Mouse (Mus musculus) left cerebral cortex, adult 18-20 months (tissue): ENCODE results near the gene Sumo2. TPM values are rescaled to one million over a fixed set of nuclear protein-coding genes. Genes with fewer than 3 reads are reported as not detected.
"Not testable (repeated sequence)": the region's sequence is repeated elsewhere in the genome, so short reads cannot be mapped to it uniquely, and the experiment has no call there.

Experiments used
- DNase-seq, 2 experiments: peaks; one replicate each; pipeline ENCODE4 v3.0.0; 2021 to 2022; ENCODE audit warnings: low spot score in 2 of 2, mixed read lengths in 1 of 2
- long read RNA-seq, 2 experiments: library from polyadenylated mRNA; stranded (forward); transcript quantifications; one replicate each; pipeline ENCODE4 v2.0.0; 2021
- total RNA-seq, 2 experiments: library from RNA; stranded (reverse); gene quantifications; 2 replicates each; pipeline ENCODE4 v1.2.3; 2021

The Sumo2 gene
- total RNA-seq: 100 to 1,000 TPM; 272 to 305 TPM
- long read RNA-seq, experiment 1, transcript Sumo2-207 (4 exons, 1,051 nt): major isoform, 229 of 266 reads
- long read RNA-seq, experiment 1, transcript Sumo2-205 (4 exons, 911 nt): minor isoform, 23 of 266 reads
- long read RNA-seq, experiment 1, partial matches to known transcripts: 7 of 266 reads
- long read RNA-seq, experiment 1, other reads (novel, unspliced or antisense): 5 of 266 reads
- long read RNA-seq, experiment 2, transcript Sumo2-207 (4 exons, 1,051 nt): major isoform, 191 of 229 reads
- long read RNA-seq, experiment 2, transcript Sumo2-205 (4 exons, 911 nt): minor isoform, 23 of 229 reads
- long read RNA-seq, experiment 2, partial matches to known transcripts: 8 of 229 reads
- long read RNA-seq, experiment 2, other reads (novel, unspliced or antisense): 3 of 229 reads

GRCm38 (mm10) chr11:115536038-115536681, at the start of gene Sumo2:
TSS of gene Sumo2 (minus strand) at chr11:115536276.
- peak; percentile 95 to 97 for DNase-seq

GRCm38 (mm10) chr11:115585573-115586100, 49.6 kb upstream of the Sumo2 start:
- no peak for DNase-seq

GRCm38 (mm10) chr11:115584376-115585073, 48.4 kb upstream of the Sumo2 start:
- DNase-seq: no peak

GRCm38 (mm10) chr11:115582913-115583606, 47.0 kb upstream of the Sumo2 start:
- no peak for DNase-seq

- no peak for DNase-seq
Measured at GRCm38 (mm10) chr11:115579080-115579479, 43.0 kb upstream of the Sumo2 start.

GRCm38 (mm10) chr11:115564961-115565360, 28.9 kb upstream of the Sumo2 start:
- DNase-seq: no peak

- peak; percentile 96 for DNase-seq
Measured at GRCm38 (mm10) chr11:115564064-115564809, 28.2 kb upstream of the Sumo2 start, which contains the start of gene Nup85. TSS of gene Nup85 (plus strand) at chr11:115564434.

GRCm38 (mm10) chr11:115563406-115563805, 27.3 kb upstream of the Sumo2 start:
- no peak for DNase-seq

GRCm38 (mm10) chr11:115555717-115556116, 19.6 kb upstream of the Sumo2 start:
- DNase-seq: no peak

- DNase-seq: no peak
Measured at GRCm38 (mm10) chr11:115552783-115553182, 16.7 kb upstream of the Sumo2 start.

- no peak for DNase-seq
Measured at GRCm38 (mm10) chr11:115543571-115543970, 7.5 kb upstream of the Sumo2 start.

GRCm38 (mm10) chr11:115538045-115538444, 2.0 kb upstream of the Sumo2 start:
- no peak for DNase-seq

- DNase-seq: peak; percentile 50 to 57
Measured at GRCm38 (mm10) chr11:115536856-115537568, 936 bp upstream of the Sumo2 start.

GRCm38 (mm10) chr11:115535401-115536037, 557 bp downstream of the Sumo2 start:
- DNase-seq: peak; percentile 43 to 68

GRCm38 (mm10) chr11:115534759-115535371, 1.2 kb downstream of the Sumo2 start:
- DNase-seq: no peak

- not testable (repeated sequence) for DNase-seq
Measured at GRCm38 (mm10) chr11:115526446-115526845, 9.6 kb downstream of the Sumo2 start.

GRCm38 (mm10) chr11:115522703-115523102, 13.4 kb downstream of the Sumo2 start:
- no peak for DNase-seq

- no peak for DNase-seq
Measured at GRCm38 (mm10) chr11:115522238-115522637, 13.8 kb downstream of the Sumo2 start.

GRCm38 (mm10) chr11:115521080-115521479, 15.0 kb downstream of the Sumo2 start:
- no peak for DNase-seq
